Mouse (Mus musculus): ENCODE measurements around the gene Ppp1r12b.
A peak's percentile ranks its signal among the peaks of the same experiment; 100 is the strongest.

Gene Ppp1r12b

GRCm38 (mm10) chr1:134761534-134761933 is 194.2 kb downstream of the Ppp1r12b start:
- no peak for DNase-seq (ENCODE audit: low read depth)

- DNase-seq (ENCODE audit: low read depth) = no peak
Observed at GRCm38 (mm10) chr1:134760642-134761041, 195.1 kb downstream of the Ppp1r12b start.

- no peak for DNase-seq (ENCODE audit: low read depth)
Observed at GRCm38 (mm10) chr1:134759133-134759532, 196.6 kb downstream of the Ppp1r12b start.

- no peak for DNase-seq (ENCODE audit: low read depth)
Observed at GRCm38 (mm10) chr1:134757230-134757629, 198.5 kb downstream of the Ppp1r12b start.

- no peak for DNase-seq (ENCODE audit: low read depth)
Observed at GRCm38 (mm10) chr1:134756190-134756873, 199.4 kb downstream of the Ppp1r12b start.

GRCm38 (mm10) chr1:134755548-134756189 is 200.1 kb downstream of the Ppp1r12b start:
- DNase-seq (ENCODE audit: low read depth) = no peak

GRCm38 (mm10) chr1:134754818-134755217 is 200.9 kb downstream of the Ppp1r12b start:
- DNase-seq (ENCODE audit: low read depth) = no peak

GRCm38 (mm10) chr1:134753751-134754630 is 201.8 kb downstream of the Ppp1r12b start:
- no peak for DNase-seq (ENCODE audit: low read depth)

GRCm38 (mm10) chr1:134752447-134752846 is 203.3 kb downstream of the Ppp1r12b start:
- DNase-seq (ENCODE audit: low read depth) = no peak

GRCm38 (mm10) chr1:134749889-134750288 is 205.9 kb downstream of the Ppp1r12b start:
- no peak for DNase-seq (ENCODE audit: low read depth)

GRCm38 (mm10) chr1:134747236-134748174 is 208.2 kb downstream of the Ppp1r12b start:
- no peak for DNase-seq (ENCODE audit: low read depth)

GRCm38 (mm10) chr1:134745648-134746047 is 210.1 kb downstream of the Ppp1r12b start:
- DNase-seq (ENCODE audit: low read depth) = no peak

GRCm38 (mm10) chr1:134741946-134742661 is 213.6 kb downstream of the Ppp1r12b start:
- DNase-seq (ENCODE audit: low read depth) = no peak

- DNase-seq (ENCODE audit: low read depth) = no peak
Observed at GRCm38 (mm10) chr1:134741433-134741832, 214.3 kb downstream of the Ppp1r12b start.

- no peak for DNase-seq (ENCODE audit: low read depth)
Observed at GRCm38 (mm10) chr1:134737463-134737862, 218.3 kb downstream of the Ppp1r12b start.

GRCm38 (mm10) chr1:134733659-134734058 is 222.1 kb downstream of the Ppp1r12b start:
- no peak for DNase-seq (ENCODE audit: low read depth)

GRCm38 (mm10) chr1:134727256-134727655 is 228.5 kb downstream of the Ppp1r12b start:
- DNase-seq (ENCODE audit: low read depth) = no peak

GRCm38 (mm10) chr1:134726480-134726879 is 229.3 kb downstream of the Ppp1r12b start:
- DNase-seq (ENCODE audit: low read depth) = no peak

GRCm38 (mm10) chr1:134725276-134725675 is 230.5 kb downstream of the Ppp1r12b start:
- DNase-seq (ENCODE audit: low read depth) = peak; percentile 34

- DNase-seq (ENCODE audit: low read depth) = no peak
Observed at GRCm38 (mm10) chr1:134722891-134723290, 232.9 kb downstream of the Ppp1r12b start.

- no peak for DNase-seq (ENCODE audit: low read depth)
Observed at GRCm38 (mm10) chr1:134721486-134721885, 234.3 kb downstream of the Ppp1r12b start.
